Mouse (Mus musculus): ENCODE measurements around the gene Crybb1. TPM values are rescaled to one million over a fixed set of nuclear protein-coding genes. Genes with fewer than 3 reads are reported as not detected.

The Crybb1 gene
- polyA plus RNA-seq, 1 experiment, result not detected

GRCm38 (mm10) chr5:112282780-112283482 lies 27.3 kb downstream of the Crybb1 start:
- peak overlapping the region; percentile 88 for H3K27ac ChIP-seq (replicated peaks; ENCODE audit: low read depth, low read length)
- no peak overlapping the region for H3K4me3 ChIP-seq (ENCODE audit: insufficient read depth, low read depth, low read length)
- peaks cover 78% of the 10 kb centered on the region for H3K4me1 ChIP-seq (ENCODE audit: control insufficient read depth, insufficient read depth, insufficient read length, low read length)

GRCm38 (mm10) chr5:112283543-112284202 lies 28.1 kb downstream of the Crybb1 start:
- Histone ChIP-seq H3K4me1 (ENCODE audit: control insufficient read depth, insufficient read depth, insufficient read length, low read length) (peaks cover 78% of the 10 kb centered on the region), H3K27ac (replicated peaks; ENCODE audit: low read depth, low read length) (peak overlapping the region; percentile 88), H3K4me3 (ENCODE audit: insufficient read depth, low read depth, low read length) (no peak overlapping the region)

GRCm38 (mm10) chr5:112284203-112284582 lies 28.6 kb downstream of the Crybb1 start:
- no peak overlapping the region for H3K4me3 ChIP-seq (ENCODE audit: insufficient read depth, low read depth, low read length)
- H3K27ac ChIP-seq (replicated peaks; ENCODE audit: low read depth, low read length), result peak overlapping the region; percentile 88
- peaks cover 73% of the 10 kb centered on the region for H3K4me1 ChIP-seq (ENCODE audit: control insufficient read depth, insufficient read depth, insufficient read length, low read length)

GRCm38 (mm10) chr5:112285548-112286085 lies 30.0 kb downstream of the Crybb1 start:
- Histone ChIP-seq H3K4me1 (ENCODE audit: control insufficient read depth, insufficient read depth, insufficient read length, low read length) (peaks cover 68% of the 10 kb centered on the region), H3K4me3 (ENCODE audit: insufficient read depth, low read depth, low read length) (no peak overlapping the region), H3K27ac (replicated peaks; ENCODE audit: low read depth, low read length) (peak overlapping the region; percentile 88)

GRCm38 (mm10) chr5:112286608-112286983 lies 31.0 kb downstream of the Crybb1 start:
- H3K4me1 ChIP-seq (ENCODE audit: control insufficient read depth, insufficient read depth, insufficient read length, low read length), result peaks cover 67% of the 10 kb centered on the region
- H3K27ac ChIP-seq (replicated peaks; ENCODE audit: low read depth, low read length), result peak overlapping the region; percentile 50; the same call in 1 of the 2 replicates
- H3K4me3 ChIP-seq (ENCODE audit: insufficient read depth, low read depth, low read length), result no peak overlapping the region

GRCm38 (mm10) chr5:112286984-112287641 lies 31.5 kb downstream of the Crybb1 start:
- Histone ChIP-seq H3K4me1 (ENCODE audit: control insufficient read depth, insufficient read depth, insufficient read length, low read length) (peaks cover 68% of the 10 kb centered on the region), H3K27ac (replicated peaks; ENCODE audit: low read depth, low read length) (peak overlapping the region; percentile 85), H3K4me3 (ENCODE audit: insufficient read depth, low read depth, low read length) (0 out of 2 replicates have a peak overlapping the region, but pooled peaks have one; percentile 9)

GRCm38 (mm10) chr5:112287652-112288051 lies 32.0 kb downstream of the Crybb1 start:
- H3K4me3 ChIP-seq (ENCODE audit: insufficient read depth, low read depth, low read length), result no peak overlapping the region
- peak overlapping the region; percentile 85 for H3K27ac ChIP-seq (replicated peaks; ENCODE audit: low read depth, low read length)
- peaks cover 69% of the 10 kb centered on the region for H3K4me1 ChIP-seq (ENCODE audit: control insufficient read depth, insufficient read depth, insufficient read length, low read length)

- Histone ChIP-seq H3K4me1 (ENCODE audit: control insufficient read depth, insufficient read depth, insufficient read length, low read length) (peaks cover 70% of the 10 kb centered on the region), H3K27ac (replicated peaks; ENCODE audit: low read depth, low read length) (peak overlapping the region; percentile 85)
Measured at GRCm38 (mm10) chr5:112288193-112289141, 32.9 kb downstream of the Crybb1 start.

GRCm38 (mm10) chr5:112289236-112289635 lies 33.6 kb downstream of the Crybb1 start:
- Histone ChIP-seq H3K4me3 (ENCODE audit: insufficient read depth, low read depth, low read length) (peak overlapping the region; percentile 46), H3K4me1 (ENCODE audit: control insufficient read depth, insufficient read depth, insufficient read length, low read length) (peaks cover 68% of the 10 kb centered on the region), H3K27ac (replicated peaks; ENCODE audit: low read depth, low read length) (peak overlapping the region; percentile 64)

More at GRCm38 (mm10) chr5:112288193-112289141, 32.9 kb downstream of the Crybb1 start:
- peak overlapping the region; percentile 48 for H3K4me3 ChIP-seq (ENCODE audit: insufficient read depth, low read depth, low read length)

GRCm38 (mm10) chr5:112289819-112290535 lies 34.4 kb downstream of the Crybb1 start:
- H3K4me1 ChIP-seq (ENCODE audit: control insufficient read depth, insufficient read depth, insufficient read length, low read length), result peaks cover 68% of the 10 kb centered on the region
- peak overlapping the region; percentile 27 for H3K4me3 ChIP-seq (ENCODE audit: insufficient read depth, low read depth, low read length)
- H3K27ac ChIP-seq (replicated peaks; ENCODE audit: low read depth, low read length), result peak overlapping the region; percentile 32; the same call in 1 of the 2 replicates

GRCm38 (mm10) chr5:112290536-112290880 lies 34.9 kb downstream of the Crybb1 start:
- peak overlapping the region; percentile 32; the same call in 1 of the 2 replicates for H3K27ac ChIP-seq (replicated peaks; ENCODE audit: low read depth, low read length)

GRCm38 (mm10) chr5:112291866-112292265 lies 36.3 kb downstream of the Crybb1 start:
- Histone ChIP-seq H3K27ac (replicated peaks; ENCODE audit: low read depth, low read length) (no peak overlapping the region), H3K4me1 (ENCODE audit: control insufficient read depth, insufficient read depth, insufficient read length, low read length) (peaks cover 74% of the 10 kb centered on the region), H3K4me3 (ENCODE audit: insufficient read depth, low read depth, low read length) (no peak overlapping the region)

More at GRCm38 (mm10) chr5:112290536-112290880, 34.9 kb downstream of the Crybb1 start:
- peaks cover 69% of the 10 kb centered on the region for H3K4me1 ChIP-seq (ENCODE audit: control insufficient read depth, insufficient read depth, insufficient read length, low read length)
- H3K4me3 ChIP-seq (ENCODE audit: insufficient read depth, low read depth, low read length), result peak overlapping the region; percentile 27; the same call in 1 of the 2 replicates

GRCm38 (mm10) chr5:112292343-112292980 lies 36.8 kb downstream of the Crybb1 start:
- Histone ChIP-seq H3K27ac (replicated peaks; ENCODE audit: low read depth, low read length) (peak overlapping the region; percentile 23; the same call in 1 of the 2 replicates), H3K4me3 (ENCODE audit: insufficient read depth, low read depth, low read length) (no peak overlapping the region), H3K4me1 (ENCODE audit: control insufficient read depth, insufficient read depth, insufficient read length, low read length) (peaks cover 74% of the 10 kb centered on the region)
